Mouse (Mus musculus) neural tube, embryonic 15.5 days (tissue): ENCODE measurements around the gene Adamtsl5. TPM values are rescaled to one million over a fixed set of nuclear protein-coding genes. Genes with fewer than 3 reads are reported as not detected.
A peak's percentile ranks its signal among the peaks of the same experiment; 100 is the strongest.

ENCODE experiments used
- ATAC-seq: fragments of 200-750 bp; cut with Nextera tagmentation; 2 replicates; pipeline ENCODE4 v1.8.0; 2017; ENCODE audit warnings: mild to moderate bottlenecking, moderate TSS enrichment, moderate library complexity; ENCODE audit not compliant: low FRiP score
- H3K27ac ChIP-seq: fragments of 300-500 bp; sonication (generic); replicated peaks from 2 replicates; pipeline ENCODE4 v1.5.1; 2015; ENCODE audit warnings: mild to moderate bottlenecking, inconsistent platforms
- H3K27me3 ChIP-seq: fragments of 300-500 bp; sonication (generic); replicated peaks from 2 replicates; pipeline ENCODE4 v1.6.1; 2015; ENCODE audit warnings: inconsistent platforms
- H3K36me3 ChIP-seq: fragments of 300-500 bp; sonication (generic); 2 replicates; pipeline ENCODE4 v1.6.1; 2015; ENCODE audit warnings: inconsistent platforms
- H3K4me1 ChIP-seq: fragments of 300-500 bp; sonication (generic); 2 replicates; pipeline ENCODE4 v1.6.1; 2015; ENCODE audit warnings: inconsistent platforms
- H3K4me2 ChIP-seq: fragments of 300-500 bp; sonication (generic); 2 replicates; pipeline ENCODE4 v1.6.1; 2015; ENCODE audit warnings: inconsistent platforms, mild to moderate bottlenecking, moderate library complexity
- H3K4me3 ChIP-seq: fragments of 300-500 bp; sonication (generic); replicated peaks from 2 replicates; pipeline ENCODE4 v1.5.1; 2015; ENCODE audit warnings: mild to moderate bottlenecking, inconsistent platforms
- H3K9ac ChIP-seq: fragments of 300-500 bp; sonication (generic); replicated peaks from 2 replicates; pipeline ENCODE4 v1.6.1; 2015; ENCODE audit warnings: mild to moderate bottlenecking, inconsistent platforms
- H3K9me3 ChIP-seq: fragments of 300-500 bp; sonication (generic); replicated peaks from 2 replicates; pipeline ENCODE4 v1.6.1; 2016; ENCODE audit warnings: inconsistent platforms
- WGBS: fragments of 180-500 bp; shearing (Covaris S2); methylation state at CpG from one replicate; pipeline ENCODE4 v1.1.7; 2015; ENCODE audit warnings: mixed read lengths; 5-methylcytosine and 5-hydroxymethylcytosine counted together
- polyA plus RNA-seq: library from polyadenylated mRNA; unstranded; fragments of >200 nt; fragmentation: Nextera tagmentation; extraction: Ambion mirVana; gene quantifications from 2 replicates; pipeline ENCODE4 v1.2.1, GENCODE M21; 2015

The Adamtsl5 gene
- polyA plus RNA-seq, 1 experiment from 2014 or later, result 1.6 TPM

GRCm38 (mm10) chr10:80313627-80314201 lies 34.5 kb downstream of the Adamtsl5 start:
- no peak overlapping the region for H3K9ac ChIP-seq
- WGBS, result 50% methylated on average over 20 of the region's 20 CpGs
- ATAC-seq, result no peak

GRCm38 (mm10) chr10:80312586-80313504 lies 35.4 kb downstream of the Adamtsl5 start:
- Histone ChIP-seq H3K4me3 (no peak overlapping the region), H3K9ac (no peak overlapping the region), H3K4me2 (no peak overlapping the region), H3K4me1 (peaks cover 50% of the 10 kb centered on the region), H3K27ac (no peak overlapping the region), H3K9me3 (no peaks in the 10 kb centered on the region), H3K36me3 (peaks cover 97% of the 10 kb centered on the region), H3K27me3 (no peaks in the 10 kb centered on the region)
- ATAC-seq, result no peak
- 67% methylated on average over 54 of the region's 54 CpGs for WGBS

More at GRCm38 (mm10) chr10:80313627-80314201, 34.5 kb downstream of the Adamtsl5 start:
- Histone ChIP-seq H3K4me1 (peaks cover 55% of the 10 kb centered on the region), H3K4me3 (no peak overlapping the region), H3K27ac (no peak overlapping the region), H3K36me3 (peaks cover 95% of the 10 kb centered on the region), H3K27me3 (no peaks in the 10 kb centered on the region), H3K4me2 (no peak overlapping the region), H3K9me3 (no peaks in the 10 kb centered on the region)

GRCm38 (mm10) chr10:80311560-80311959 lies 36.7 kb downstream of the Adamtsl5 start:
- 87% methylated on average over 16 of the region's 16 CpGs for WGBS
- Histone ChIP-seq H3K9ac (no peak overlapping the region), H3K4me2 (no peak overlapping the region), H3K27ac (no peak overlapping the region), H3K36me3 (peaks cover 98% of the 10 kb centered on the region), H3K4me3 (no peak overlapping the region), H3K27me3 (no peaks in the 10 kb centered on the region), H3K9me3 (no peaks in the 10 kb centered on the region), H3K4me1 (peaks cover 41% of the 10 kb centered on the region)
- ATAC-seq, result no peak

GRCm38 (mm10) chr10:80304862-80305261 lies 43.4 kb downstream of the Adamtsl5 start:
- Histone ChIP-seq H3K9ac (no peak overlapping the region), H3K4me1 (peaks cover 56% of the 10 kb centered on the region)
- 12% methylated on average over 25 of the region's 25 CpGs for whole genome bisulfite sequencing

GRCm38 (mm10) chr10:80304458-80304857 lies 43.8 kb downstream of the Adamtsl5 start:
- peak overlapping the region; percentile 32 for H3K4me2 ChIP-seq
- WGBS, result 23% methylated on average over 12 of the region's 12 CpGs
- H3K4me1 ChIP-seq, result peaks cover 59% of the 10 kb centered on the region
- H3K36me3 ChIP-seq, result peaks cover 58% of the 10 kb centered on the region
- H3K9ac ChIP-seq, result 0 out of 2 replicates have a peak overlapping the region, but pooled peaks have one; percentile 18
- no peaks in the 10 kb centered on the region for H3K9me3 ChIP-seq
- no peak overlapping the region for H3K27ac ChIP-seq
- ATAC-seq, result no peak
- peak overlapping the region; percentile 0; the same call in 1 of the 2 replicates for H3K4me3 ChIP-seq
- no peaks in the 10 kb centered on the region for H3K27me3 ChIP-seq

More at GRCm38 (mm10) chr10:80304862-80305261, 43.4 kb downstream of the Adamtsl5 start:
- ATAC-seq, result no peak
- no peaks in the 10 kb centered on the region for H3K27me3 ChIP-seq
- peak overlapping the region; percentile 0; the same call in 1 of the 2 replicates for H3K4me3 ChIP-seq
- H3K9me3 ChIP-seq, result no peaks in the 10 kb centered on the region
- no peak overlapping the region for H3K27ac ChIP-seq
- peak overlapping the region; percentile 32 for H3K4me2 ChIP-seq
- H3K36me3 ChIP-seq, result peaks cover 62% of the 10 kb centered on the region

- Histone ChIP-seq H3K4me3 (peak overlapping the region; percentile 52), H3K9me3 (no peaks in the 10 kb centered on the region), H3K9ac (peak overlapping the region; percentile 74), H3K36me3 (peaks cover 38% of the 10 kb centered on the region), H3K4me2 (peak overlapping the region; percentile 85), H3K27me3 (no peaks in the 10 kb centered on the region), H3K27ac (peak overlapping the region; percentile 95), H3K4me1 (peaks cover 74% of the 10 kb centered on the region)
- WGBS, result 9% methylated on average over 9 of the region's 9 CpGs
- ATAC-seq, result 0 out of 2 replicates have a peak, but pooled peaks have one; percentile 4
Measured at GRCm38 (mm10) chr10:80302471-80302881, 45.7 kb downstream of the Adamtsl5 start.

- H3K4me3 ChIP-seq, result peak overlapping the region; percentile 52
- H3K9me3 ChIP-seq, result no peaks in the 10 kb centered on the region
- H3K27me3 ChIP-seq, result no peaks in the 10 kb centered on the region
- H3K4me2 ChIP-seq, result peak overlapping the region; percentile 85
- H3K4me1 ChIP-seq, result peaks cover 79% of the 10 kb centered on the region
- 34% methylated on average over 5 of the region's 5 CpGs for WGBS
- ATAC-seq, result no peak
- H3K36me3 ChIP-seq, result peaks cover 33% of the 10 kb centered on the region
- H3K9ac ChIP-seq, result peak overlapping the region; percentile 74
- H3K27ac ChIP-seq, result peak overlapping the region; percentile 95
Measured at GRCm38 (mm10) chr10:80302082-80302355, 46.2 kb downstream of the Adamtsl5 start.

GRCm38 (mm10) chr10:80301256-80302081 lies 46.7 kb downstream of the Adamtsl5 start:
- Histone ChIP-seq H3K27ac (peak overlapping the region; percentile 95), H3K4me3 (peak overlapping the region; percentile 52), H3K4me2 (peak overlapping the region; percentile 85), H3K27me3 (no peaks in the 10 kb centered on the region), H3K36me3 (peaks cover 28% of the 10 kb centered on the region), H3K9ac (peak overlapping the region; percentile 74), H3K9me3 (no peaks in the 10 kb centered on the region), H3K4me1 (peaks cover 84% of the 10 kb centered on the region)
- no peak; the same call in 1 of the 2 replicates for ATAC-seq
- WGBS, result 46% methylated on average over 10 of the region's 10 CpGs

- peak; percentile 77 for ATAC-seq
- Histone ChIP-seq H3K4me1 (peaks cover 91% of the 10 kb centered on the region), H3K9me3 (no peaks in the 10 kb centered on the region)
Measured at GRCm38 (mm10) chr10:80300672-80301181, 47.5 kb downstream of the Adamtsl5 start.

GRCm38 (mm10) chr10:80299824-80300223 lies 48.4 kb downstream of the Adamtsl5 start:
- peak overlapping the region; percentile 74 for H3K9ac ChIP-seq
- no peaks in the 10 kb centered on the region for H3K27me3 ChIP-seq
- peak overlapping the region; percentile 85 for H3K4me2 ChIP-seq
- peak overlapping the region; percentile 95 for H3K27ac ChIP-seq
- H3K4me3 ChIP-seq, result peak overlapping the region; percentile 52
- peaks cover 91% of the 10 kb centered on the region for H3K4me1 ChIP-seq
- 25% methylated on average over 10 of the region's 10 CpGs for WGBS
- no peak for ATAC-seq
- H3K9me3 ChIP-seq, result no peaks in the 10 kb centered on the region
- H3K36me3 ChIP-seq, result peaks cover 14% of the 10 kb centered on the region

More at GRCm38 (mm10) chr10:80300672-80301181, 47.5 kb downstream of the Adamtsl5 start:
- WGBS, result 7% methylated on average over 11 of the region's 11 CpGs
- Histone ChIP-seq H3K4me3 (peak overlapping the region; percentile 52), H3K27me3 (no peaks in the 10 kb centered on the region), H3K27ac (peak overlapping the region; percentile 95), H3K36me3 (peaks cover 21% of the 10 kb centered on the region), H3K9ac (peak overlapping the region; percentile 74), H3K4me2 (peak overlapping the region; percentile 85)

- no peaks in the 10 kb centered on the region for H3K9me3 ChIP-seq
- WGBS, result 5% methylated on average over 15 of the region's 15 CpGs
- H3K9ac ChIP-seq, result peak overlapping the region; percentile 74
- peaks cover 91% of the 10 kb centered on the region for H3K4me1 ChIP-seq
- peak overlapping the region; percentile 52 for H3K4me3 ChIP-seq
- peaks cover 17% of the 10 kb centered on the region for H3K36me3 ChIP-seq
- H3K27me3 ChIP-seq, result no peaks in the 10 kb centered on the region
- ATAC-seq, result peak; percentile 3; the same call in 1 of the 2 replicates
- H3K4me2 ChIP-seq, result peak overlapping the region; percentile 85
- H3K27ac ChIP-seq, result peak overlapping the region; percentile 95
Measured at GRCm38 (mm10) chr10:80299301-80299700, 48.9 kb downstream of the Adamtsl5 start.
